Mouse (Mus musculus) CD8-positive naive resting alpha-beta T cell, adult 57 days (primary cell): ENCODE data around the gene Nudt1. TPM values are rescaled to one million over a fixed set of nuclear protein-coding genes. Genes with fewer than 3 reads are reported as not detected.

Experiments
- total RNA-seq: library from RNA; stranded (reverse); gene quantifications from one replicate; pipeline ENCODE4 v1.2.4, GENCODE M21; 2023

Gene Nudt1
- total RNA-seq, result 7.9 TPM

DNA sequence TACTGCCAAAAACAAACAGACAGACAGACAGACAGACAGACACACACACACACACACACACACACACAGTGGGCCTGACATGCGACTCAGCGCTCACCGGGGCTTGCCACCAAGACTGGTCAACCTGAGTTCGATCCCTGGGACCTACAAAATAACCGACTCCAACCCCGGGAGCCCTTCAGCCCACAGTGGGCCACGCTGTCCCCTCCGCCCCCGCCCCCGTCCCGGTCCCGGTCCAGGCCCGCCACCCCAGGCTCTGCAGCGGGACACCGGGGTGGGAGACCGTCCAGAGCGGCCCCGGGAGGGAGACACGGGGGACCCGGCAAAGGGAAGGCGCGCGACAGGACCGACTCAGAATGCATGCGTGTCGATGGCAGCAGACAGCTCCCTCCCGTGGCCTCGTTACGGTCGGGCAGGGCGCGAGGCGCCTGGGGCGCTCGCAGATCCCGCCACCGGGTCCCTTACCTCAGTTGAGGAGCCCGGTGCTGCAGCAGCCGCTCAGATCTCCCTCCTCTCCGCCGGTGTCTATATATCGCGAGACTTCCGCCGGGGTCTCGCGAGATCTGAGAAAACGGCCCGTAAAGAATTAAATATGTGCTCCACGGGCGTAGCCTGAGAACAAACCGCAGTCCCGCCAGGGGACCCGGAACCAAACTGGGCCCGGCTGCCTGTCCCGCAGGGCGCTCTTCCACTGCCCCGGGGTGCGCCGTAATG lies at the start of gene Nudt1, which contains the start of gene Mad1l1:
Gene Nudt1, plus strand, starts transcription at position 615 of the 714 bp plus-strand sequence.
Gene Mad1l1, minus strand, starts transcription at position 511 of the 714 bp plus-strand sequence.

GRCm38 (mm10) chr5:140331615-140332512 lies 10.4 kb downstream of the Nudt1 start, which contains the start of gene Mrm2:
Gene Mrm2 (minus strand): TSS chr5:140331898.

Other genes with a start within 250 kb of the Nudt1 start
- gene Mad1l1, start 104 bp upstream of the Nudt1 start, total RNA-seq, result 34.8 TPM
- gene Mrm2, start 10.2 kb downstream of the Nudt1 start, total RNA-seq, result 5.8 TPM
- gene Snx8, start 67.6 kb downstream of the Nudt1 start, total RNA-seq, result 16.3 TPM
- gene Eif3b, start 97.7 kb downstream of the Nudt1 start, total RNA-seq, result 112 TPM
- gene Gm4869, start 124.0 kb downstream of the Nudt1 start, total RNA-seq, result not detected
- 13.0 TPM for gene Chst12, start 183.9 kb downstream of the Nudt1 start, total RNA-seq
- gene Grifin, start 243.4 kb downstream of the Nudt1 start, total RNA-seq, result 1.9 TPM